Mouse (Mus musculus) layer of hippocampus, adult 9-11 months (tissue): ENCODE results near the gene Cisd3.

Source experiments
- DNase-seq: peaks from one replicate; pipeline ENCODE4 v3.0.0; 2022

Gene Cisd3

GRCm38 (mm10) chr11:97663528-97664338, 21.9 kb upstream of the Cisd3 start:
- DNase-seq: no peak

GRCm38 (mm10) chr11:97664339-97664665, 21.3 kb upstream of the Cisd3 start:
- no peak for DNase-seq

- no peak for DNase-seq
Observed at GRCm38 (mm10) chr11:97664771-97665240, 20.8 kb upstream of the Cisd3 start.

- no peak for DNase-seq
Observed at GRCm38 (mm10) chr11:97665431-97665830, 20.2 kb upstream of the Cisd3 start.

- no peak for DNase-seq
Observed at GRCm38 (mm10) chr11:97666221-97666620, 19.4 kb upstream of the Cisd3 start.

GRCm38 (mm10) chr11:97666794-97667193, 18.8 kb upstream of the Cisd3 start:
- DNase-seq: no peak

GRCm38 (mm10) chr11:97668160-97668559, 17.5 kb upstream of the Cisd3 start:
- no peak for DNase-seq

GRCm38 (mm10) chr11:97669268-97669667, 16.4 kb upstream of the Cisd3 start:
- no peak for DNase-seq

GRCm38 (mm10) chr11:97669829-97670228, 15.8 kb upstream of the Cisd3 start:
- no peak for DNase-seq

GRCm38 (mm10) chr11:97670234-97671176, 15.1 kb upstream of the Cisd3 start:
- no peak for DNase-seq

GRCm38 (mm10) chr11:97671177-97671527, 14.5 kb upstream of the Cisd3 start:
- no peak for DNase-seq

- no peak for DNase-seq
Observed at GRCm38 (mm10) chr11:97673148-97673547, 12.5 kb upstream of the Cisd3 start.

- no peak for DNase-seq
Observed at GRCm38 (mm10) chr11:97676050-97676754, 9.4 kb upstream of the Cisd3 start.

GRCm38 (mm10) chr11:97677381-97677780, 8.2 kb upstream of the Cisd3 start:
- no peak for DNase-seq

GRCm38 (mm10) chr11:97677842-97678241, 7.8 kb upstream of the Cisd3 start:
- DNase-seq: no peak

GRCm38 (mm10) chr11:97678301-97678700, 7.3 kb upstream of the Cisd3 start:
- DNase-seq: no peak

- no peak for DNase-seq
Observed at GRCm38 (mm10) chr11:97680430-97680829, 5.2 kb upstream of the Cisd3 start.

GRCm38 (mm10) chr11:97682504-97683055, 3.0 kb upstream of the Cisd3 start:
- no peak for DNase-seq

- DNase-seq: no peak
Observed at GRCm38 (mm10) chr11:97684063-97684680, 1.5 kb upstream of the Cisd3 start.

- no peak for DNase-seq
Observed at GRCm38 (mm10) chr11:97684766-97685165, 860 bp upstream of the Cisd3 start.

GRCm38 (mm10) chr11:97686322-97686908, 789 bp downstream of the Cisd3 start:
- no peak for DNase-seq

- no peak for DNase-seq
Observed at GRCm38 (mm10) chr11:97687061-97687460, 1.4 kb downstream of the Cisd3 start.
